Mouse (Mus musculus) small intestine, adult 2 months (tissue): ENCODE results near the gene Nmnat2. TPM values are rescaled to one million over a fixed set of nuclear protein-coding genes. Genes with fewer than 3 reads are reported as not detected.

ENCODE experiments used
- H3K27ac ChIP-seq: fragments of 200-500 bp; 2 replicates; pipeline ENCODE4 v1.5.1; 2012; ENCODE audit warnings: low read depth, low read length, control low read depth, inconsistent platforms; ENCODE audit not compliant: insufficient read depth
- H3K27me3 ChIP-seq: fragments of 200-500 bp; 2 replicates; pipeline ENCODE4 v1.6.1; 2012; ENCODE audit warnings: mild to moderate bottlenecking, moderate library complexity, low read length, inconsistent platforms; ENCODE audit not compliant: control insufficient read depth, insufficient read depth
- H3K36me3 ChIP-seq: fragments of 200-500 bp; 2 replicates; pipeline ENCODE4 v1.6.1; 2012; ENCODE audit warnings: mild to moderate bottlenecking, low read length, control low read depth, inconsistent platforms; ENCODE audit not compliant: control insufficient read depth, insufficient read depth
- H3K4me1 ChIP-seq: fragments of 200-500 bp; 2 replicates; pipeline ENCODE4 v1.6.1; 2012; ENCODE audit warnings: low read length, inconsistent platforms, mixed read lengths; ENCODE audit not compliant: control insufficient read depth, insufficient read depth, insufficient read length
- H3K4me3 ChIP-seq: fragments of 200-500 bp; 2 replicates; pipeline ENCODE4 v1.5.1; 2012; ENCODE audit warnings: low read depth, mild to moderate bottlenecking, control low read depth, inconsistent platforms, low read length, moderate library complexity
- CTCF ChIP-seq: fragments of 200-500 bp; IDR thresholded peaks from 2 replicates; pipeline ENCODE4 v1.5.1; 2012; ENCODE audit warnings: low read depth, mild to moderate bottlenecking, control low read depth, inconsistent platforms, low read length, moderate library complexity, mixed read lengths; ENCODE audit not compliant: insufficient replicate concordance, insufficient read length; ENCODE audit errors: extremely low read depth
- POLR2A ChIP-seq: fragments of 200-500 bp; IDR thresholded peaks from 2 replicates; pipeline ENCODE4 v1.6.1; 2012; ENCODE audit warnings: low read depth, mild to moderate bottlenecking, control low read depth, inconsistent platforms, low read length, moderate library complexity
- WGBS: fragments of 180-500 bp; shearing (Covaris S2); methylation state at CpG from one replicate; pipeline ENCODE4 v1.1.7; 2018; 5-methylcytosine and 5-hydroxymethylcytosine counted together
- polyA plus RNA-seq: library from polyadenylated mRNA; depleted of rRNA; stranded (reverse); fragments of >200 nt; gene quantifications from 2 replicates; pipeline ENCODE4 v1.2.3, GENCODE M21; 2012

Nmnat2 gene
- polyA plus RNA-seq, 1 experiment: 0.35 TPM

DNA sequence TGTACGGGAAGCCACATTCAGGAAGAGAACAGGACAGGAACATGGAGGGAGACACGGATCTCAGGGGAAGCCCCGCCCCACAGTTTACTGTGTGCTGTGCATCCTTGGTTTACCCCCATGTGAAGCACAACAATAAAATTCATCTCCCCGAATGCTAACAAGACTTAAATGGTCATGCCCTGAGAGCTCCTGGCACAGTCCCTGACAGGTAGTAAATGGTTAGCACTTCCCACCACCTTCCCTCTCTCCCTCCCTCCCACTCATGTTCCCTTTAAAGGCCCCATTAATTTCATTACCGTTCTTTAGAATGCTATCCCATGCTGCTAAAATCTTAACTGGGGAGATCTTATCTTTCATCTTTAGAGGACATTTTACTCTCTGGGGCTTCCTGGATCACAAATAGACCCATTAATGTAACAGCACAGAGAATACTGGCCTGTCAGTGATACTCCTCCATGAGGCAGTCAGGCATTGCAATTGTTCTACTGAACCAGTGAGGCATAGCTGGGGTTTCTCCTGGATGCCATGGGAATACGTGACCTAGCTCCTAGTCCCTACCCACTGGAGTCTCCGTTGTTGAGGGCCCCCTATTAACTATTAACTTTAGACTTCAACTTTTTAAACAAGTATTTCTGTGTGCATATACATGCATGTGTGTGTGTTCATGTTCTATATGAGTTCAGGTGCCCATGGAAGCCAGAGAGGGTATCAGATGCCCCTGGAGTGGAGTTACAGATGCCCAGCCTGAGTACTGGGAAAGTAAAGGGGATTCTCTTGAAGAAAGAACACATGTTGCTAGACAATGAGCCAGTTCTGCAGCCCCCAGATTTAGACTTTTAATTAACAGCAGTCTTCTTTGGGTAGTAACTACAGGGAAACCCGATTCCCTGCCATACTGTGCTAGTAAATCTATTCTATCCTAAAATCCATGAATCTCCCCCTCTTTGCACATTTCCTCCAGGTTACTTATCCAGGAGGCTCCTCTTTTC, 170.8 kb downstream of the Nmnat2 start:
- 77% methylated on average over 8 of the region's 8 CpGs for WGBS
- TF ChIP-seq POLR2A: no peak
- no peak for TF ChIP-seq CTCF
- H3K27me3 ChIP-seq: no peaks in the 10 kb centered on the region
- peaks cover 2% of the 10 kb centered on the region; the same call in 1 of the 2 replicates for H3K4me1 ChIP-seq
- H3K4me3 ChIP-seq: no peak overlapping the region
- no peak overlapping the region for H3K27ac ChIP-seq
- H3K36me3 ChIP-seq: no peaks in the 10 kb centered on the region

GRCm38 (mm10) chr1:153126491-153127381, 171.9 kb downstream of the Nmnat2 start:
- H3K27me3 ChIP-seq: no peaks in the 10 kb centered on the region
- H3K4me3 ChIP-seq: no peak overlapping the region
- no peaks in the 10 kb centered on the region for H3K36me3 ChIP-seq
- TF ChIP-seq CTCF: no peak
- TF ChIP-seq POLR2A: no peak
- 78% methylated on average over 15 of the region's 15 CpGs for WGBS
- 0 out of 2 replicates have a peak overlapping the region, but pooled peaks have one; percentile 26 for H3K27ac ChIP-seq
- peaks cover 2% of the 10 kb centered on the region; the same call in 1 of the 2 replicates for H3K4me1 ChIP-seq

- Histone ChIP-seq H3K27ac (no peak overlapping the region), H3K4me1 (peaks cover 2% of the 10 kb centered on the region; the same call in 1 of the 2 replicates), H3K27me3 (no peaks in the 10 kb centered on the region), H3K4me3 (no peak overlapping the region), H3K36me3 (no peaks in the 10 kb centered on the region)
- TF ChIP-seq POLR2A (no peak), CTCF (no peak)
- WGBS: 85% methylated on average over 4 of the region's 4 CpGs
Observed at GRCm38 (mm10) chr1:153127622-153128021, 172.8 kb downstream of the Nmnat2 start.

- H3K4me3 ChIP-seq: no peak overlapping the region
- H3K36me3 ChIP-seq: no peaks in the 10 kb centered on the region
- H3K4me1 ChIP-seq: peaks cover 2% of the 10 kb centered on the region; the same call in 1 of the 2 replicates
- WGBS: 62% methylated on average over 8 of the region's 8 CpGs
- no peak overlapping the region for H3K27ac ChIP-seq
- TF ChIP-seq CTCF (no peak), POLR2A (no peak)
- H3K27me3 ChIP-seq: no peaks in the 10 kb centered on the region
Observed at GRCm38 (mm10) chr1:153128780-153129179, 174.0 kb downstream of the Nmnat2 start.

DNA sequence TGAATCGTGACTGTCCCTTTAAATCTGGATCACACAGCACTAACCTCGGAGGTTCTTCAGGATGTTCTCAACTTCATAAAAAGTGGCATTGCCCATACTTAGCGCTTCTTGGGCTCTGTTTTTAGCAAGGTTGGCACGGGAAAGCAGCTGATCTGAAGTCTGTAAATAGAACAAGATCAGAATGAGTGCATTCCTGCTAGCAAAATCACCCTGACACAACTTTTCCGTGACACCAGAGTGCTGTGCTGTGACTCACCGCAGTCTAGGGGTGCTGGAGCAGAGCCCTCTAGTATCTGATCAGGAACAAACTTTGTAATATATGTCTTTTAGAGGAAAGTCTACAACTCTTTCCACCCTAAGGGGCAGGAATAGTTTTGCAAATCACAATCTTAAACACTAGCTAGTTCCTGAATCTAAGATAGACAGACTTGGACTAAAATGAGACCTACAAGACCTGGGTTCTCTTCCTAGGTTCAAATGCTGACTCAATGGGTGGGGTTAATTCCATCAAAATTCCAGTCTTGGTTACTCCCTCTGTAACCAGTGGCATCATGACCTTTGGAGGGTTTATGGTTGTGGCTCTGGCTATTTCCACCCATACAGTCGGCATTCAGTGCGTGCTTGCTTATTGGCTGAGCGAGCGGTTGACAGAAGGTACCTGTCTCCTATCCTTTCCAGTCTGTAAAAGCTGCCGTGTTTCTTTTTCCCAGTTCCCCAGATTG, 175.4 kb downstream of the Nmnat2 start:
- peaks cover 2% of the 10 kb centered on the region; the same call in 1 of the 2 replicates for H3K4me1 ChIP-seq
- H3K27ac ChIP-seq: no peak overlapping the region
- no peaks in the 10 kb centered on the region for H3K36me3 ChIP-seq
- no peak for TF ChIP-seq CTCF
- no peak for TF ChIP-seq POLR2A
- H3K27me3 ChIP-seq: no peaks in the 10 kb centered on the region
- 80% methylated on average over 11 of the region's 11 CpGs for WGBS
- no peak overlapping the region for H3K4me3 ChIP-seq

DNA sequence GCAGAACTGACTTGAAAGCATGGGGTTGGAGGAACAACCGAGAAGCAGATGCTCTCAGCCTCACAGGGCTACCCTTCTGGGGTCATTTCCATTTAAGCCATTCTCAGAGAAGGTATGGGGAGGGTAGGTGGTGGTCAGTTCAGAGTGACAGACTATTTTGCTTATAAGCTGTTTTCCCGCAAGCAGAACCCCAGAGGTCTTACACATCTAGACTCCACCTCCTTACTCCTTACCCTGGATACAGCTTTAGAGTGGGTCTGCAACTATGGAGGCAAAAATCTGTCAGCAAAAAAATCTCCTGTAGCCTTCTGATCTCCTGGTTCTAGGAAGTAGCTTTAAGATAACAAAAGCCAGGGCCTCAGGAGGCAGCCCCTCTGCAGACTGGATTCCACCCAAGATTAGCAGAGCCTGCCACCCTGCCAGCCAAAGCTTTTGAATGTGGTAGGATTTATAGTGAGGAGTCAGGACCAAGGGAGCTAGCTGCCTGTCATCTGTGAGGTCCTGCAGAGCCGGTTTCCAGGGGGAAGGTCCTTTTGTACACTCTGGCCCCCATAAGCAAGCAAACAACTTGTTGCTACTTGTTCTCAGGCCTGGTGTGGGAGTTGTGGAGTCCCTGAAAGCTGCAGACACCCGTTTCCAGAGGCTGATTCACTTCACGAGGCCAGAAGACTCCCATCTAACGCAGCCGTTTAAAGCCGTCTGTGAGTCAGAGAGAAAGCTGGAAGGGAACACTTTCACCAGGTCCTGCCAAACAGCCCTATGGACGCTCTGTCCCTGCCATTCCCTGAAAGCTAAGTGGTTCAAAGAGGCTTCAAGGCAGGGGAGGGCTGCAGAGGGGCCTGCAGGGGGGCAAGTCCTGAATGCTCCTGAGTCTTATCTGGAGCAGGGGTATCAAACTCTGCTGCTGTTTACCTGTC, 179.3 kb downstream of the Nmnat2 start:
- TF ChIP-seq CTCF (no peak), POLR2A (no peak)
- Histone ChIP-seq H3K27me3 (no peaks in the 10 kb centered on the region), H3K36me3 (no peaks in the 10 kb centered on the region), H3K4me1 (peaks cover 2% of the 10 kb centered on the region; the same call in 1 of the 2 replicates), H3K4me3 (no peak overlapping the region), H3K27ac (peak overlapping the region; percentile 30; the same call in 1 of the 2 replicates)
- WGBS: 68% methylated on average over 9 of the region's 9 CpGs
